8 mouse cellular contexts compared by ENCODE assay signal in genomic region chr9:61945973-61946611, GRCm38 (mm10). TPM values are rescaled to one million over a fixed set of nuclear protein-coding genes. Genes with fewer than 3 reads are reported as not detected.
A peak's percentile ranks its signal among the peaks of the same experiment; 100 is the strongest.
DNase-seq lines count a peak whose midpoint lies in the region; ATAC-seq and TF ChIP-seq lines count a peak whose summit lies in the region.

No protein-coding gene starts in this region.

- no peaks in the 10 kb centered on the region; the same call in 1 of the 2 replicates for H3K79me2 ChIP-seq in heart, adult 2 months (replicated peaks; ENCODE audit: control insufficient read depth, insufficient read depth, low read length)

- 1% methylated on average over 38 of the region's 38 CpGs for WGBS in heart, adult 2 months
- under 1% methylated on average over 38 of the region's 38 CpGs for WGBS in forebrain, embryonic 12.5 days
- WGBS in kidney, embryonic 16.5 days: under 1% methylated on average over 38 of the region's 38 CpGs

- no peak for TF ChIP-seq CTCF in heart, adult 2 months (IDR thresholded peaks at IDR 0.05)

- no peak for DNase-seq in heart, adult 2 months
- DNase-seq in heart, postnatal 4 days: no peak
- peak; percentile 40 for DNase-seq in Muller cell, postnatal 12 days (ENCODE audit: inconsistent ontology term)
- peak; percentile 72 to 74 for DNase-seq in thymus, postnatal 10 days (ENCODE audit: low spot score in 2 of 2)
- DNase-seq in adrenal gland, adult (ENCODE audit: inconsistent age in 2 of 2, low spot score in 1 of 2): no peak

- H3K4me1 ChIP-seq in heart, adult 2 months (ENCODE audit: control insufficient read depth, insufficient read depth, low read length): no peaks in the 10 kb centered on the region
- peaks cover 23% of the 10 kb centered on the region for H3K4me1 ChIP-seq in forebrain, embryonic 12.5 days
- peaks cover 13% of the 10 kb centered on the region; the same call in 1 of the 2 replicates for H3K4me1 ChIP-seq in kidney, embryonic 16.5 days (ENCODE audit: insufficient read depth, low read length)

- peak overlapping the region; percentile 20; the same call in 1 of the 2 replicates for H3K27ac ChIP-seq in heart, adult 2 months
- H3K27ac ChIP-seq in forebrain, embryonic 12.5 days: peak overlapping the region; percentile 84
- H3K27ac ChIP-seq in kidney, embryonic 16.5 days (ENCODE audit: low read length): peak overlapping the region; percentile 85

- peak overlapping the region; percentile 73 for H3K9ac ChIP-seq in heart, adult 2 months (ENCODE audit: low read depth, low read length)
- peak overlapping the region; percentile 89 for H3K9ac ChIP-seq in forebrain, embryonic 12.5 days
- H3K9ac ChIP-seq in kidney, embryonic 16.5 days (replicated peaks; ENCODE audit: low read length): peak overlapping the region; percentile 81

- peak overlapping the region; percentile 67 for H3K4me3 ChIP-seq in heart, adult 2 months
- peak overlapping the region; percentile 85 for H3K4me3 ChIP-seq in forebrain, embryonic 12.5 days (replicated peaks)
- H3K4me3 ChIP-seq in kidney, embryonic 16.5 days (ENCODE audit: low read length): peak overlapping the region; percentile 77

- H3K27me3 ChIP-seq in heart, adult 2 months (ENCODE audit: control insufficient read depth, insufficient read depth, low read length): no peaks in the 10 kb centered on the region
- H3K27me3 ChIP-seq in forebrain, embryonic 12.5 days: no peaks in the 10 kb centered on the region
- no peaks in the 10 kb centered on the region for H3K27me3 ChIP-seq in kidney, embryonic 16.5 days (ENCODE audit: insufficient read depth, low read length)

- intact Hi-C loops in heart, adult 2 months (cut with DNase I): loop anchor here (1.0 to 5.0 kb wide), 3 partner anchors 34 to 296 kb away; partner anchors contain the start of gene Glce

- TF ChIP-seq EP300 in heart, adult 2 months (IDR thresholded peaks at IDR 0.05; ENCODE audit: insufficient read depth, low read depth, low read length): no peak

- H3K9me3 ChIP-seq in forebrain, embryonic 12.5 days: no peaks in the 10 kb centered on the region
- no peaks in the 10 kb centered on the region for H3K9me3 ChIP-seq in kidney, embryonic 16.5 days (ENCODE audit: low read length)

- ATAC-seq in forebrain, embryonic 12.5 days (ENCODE audit: low FRiP score): peak; percentile 83
- ATAC-seq in kidney, embryonic 16.5 days (ENCODE audit: low FRiP score, low TSS enrichment): peak; percentile 83
- ATAC-seq in megakaryocyte, adult 5-6 weeks (ENCODE audit: poor library complexity, severe bottlenecking): peak; percentile 14

- H3K4me2 ChIP-seq in forebrain, embryonic 12.5 days: peak overlapping the region; percentile 88
- H3K4me2 ChIP-seq in kidney, embryonic 16.5 days (replicated peaks; ENCODE audit: low read depth, low read length): peak overlapping the region; percentile 76

- H3K36me3 ChIP-seq in heart, adult 2 months (ENCODE audit: control insufficient read depth, insufficient read depth, low read length): no peaks in the 10 kb centered on the region
- peaks cover 27% of the 10 kb centered on the region for H3K36me3 ChIP-seq in forebrain, embryonic 12.5 days (replicated peaks)
- peaks cover 14% of the 10 kb centered on the region; the same call in 1 of the 2 replicates for H3K36me3 ChIP-seq in kidney, embryonic 16.5 days (ENCODE audit: insufficient read depth, low read length)

- TF ChIP-seq POLR2A in heart, adult 2 months (IDR thresholded peaks at IDR 0.05; ENCODE audit: insufficient read depth, low read depth, low read length): no peak

RNA-seq across cellular contexts. Expression of gene Kif23, which starts 0.5 kb away (rescaled TPM):
- under 1 TPM; 0.52 to 0.68 TPM for total RNA-seq in heart, adult 2 months (2021)
- 0.45 and 1.0 TPM in 2 replicates for polyA plus RNA-seq in heart, adult 2 months (2012; rRNA removed)
- total RNA-seq in heart, postnatal 4 days (2021): 10 to 100 TPM; 56.0 to 75.0 TPM
- polyA plus RNA-seq in forebrain, embryonic 12.5 days (2016; fragmentation: Nextera tagmentation; extraction: Ambion mirVana): 104 and 106 TPM in 2 replicates
- polyA plus RNA-seq in kidney, embryonic 16.5 days (2015; fragmentation: Nextera tagmentation; extraction: Ambion mirVana): 122 and 129 TPM in 2 replicates
- total RNA-seq in megakaryocyte, adult 5-6 weeks (2015): 160 and 172 TPM in 2 replicates
- total RNA-seq in megakaryocyte, adult 5-6 weeks (2017): 309 and 311 TPM in 2 replicates

RNA-seq across cellular contexts. Expression of gene Rplp1, which starts 31.8 kb away (rescaled TPM):
- 1,000 to 10,000 TPM; 1,490 to 1,640 TPM for total RNA-seq in heart, adult 2 months (2021)
- 2,522 and 4,232 TPM in 2 replicates for polyA plus RNA-seq in heart, adult 2 months (2012; rRNA removed)
- total RNA-seq in heart, postnatal 4 days (2021): 1,000 to 10,000 TPM; 1,924 to 1,989 TPM
- polyA plus RNA-seq in forebrain, embryonic 12.5 days (2016; fragmentation: Nextera tagmentation; extraction: Ambion mirVana): 758 and 840 TPM in 2 replicates
- 1,273 and 1,285 TPM in 2 replicates for polyA plus RNA-seq in kidney, embryonic 16.5 days (2015; fragmentation: Nextera tagmentation; extraction: Ambion mirVana)
- total RNA-seq in megakaryocyte, adult 5-6 weeks (2015): 1,617 and 1,884 TPM in 2 replicates
- total RNA-seq in megakaryocyte, adult 5-6 weeks (2017): 3,108 and 3,204 TPM in 2 replicates

Comparison
In these comparisons a context has a peak if more than half of its experiments do, and no peak if none do; other contexts are left out.
1. RNA of gene Kif23, which starts 0.5 kb away (total RNA-seq): 160 to 311 TPM in megakaryocyte, adult 5-6 weeks and 56.0 to 75.0 TPM in heart, postnatal 4 days; 0.52 to 0.68 TPM in heart, adult 2 months; every median in the first group is over 10 times any median in the second.
2. DNase-seq: peak in Muller cell, postnatal 12 days (single experiment) and thymus, postnatal 10 days (2 of 2); none in heart, adult 2 months (0 of 2), heart, postnatal 4 days (single experiment) and adrenal gland, adult (0 of 2).
3. H3K27ac ChIP-seq: peak in every context shown above with its lines; median percentile 85 in kidney, embryonic 16.5 days; 84 in forebrain, embryonic 12.5 days; 20 in heart, adult 2 months.
4. ATAC-seq: peak in every context shown above with its lines; median percentile 83 in forebrain, embryonic 12.5 days; 83 in kidney, embryonic 16.5 days; 14 in megakaryocyte, adult 5-6 weeks.
5. Peak in every context shown above with its lines, with median percentiles within 50 percentile points of each other: H3K4me3 ChIP-seq and H3K9ac ChIP-seq.